Mouse (Mus musculus): ENCODE data around the gene Cd38. TPM values are rescaled to one million over a fixed set of nuclear protein-coding genes. Genes with fewer than 3 reads are reported as not detected.
"Not testable (repeated sequence)": the region's sequence is repeated elsewhere in the genome, so short reads cannot be mapped to it uniquely, and the experiment has no call there.

Gene Cd38
- total RNA-seq, 1 experiment from 2014 or later: 1.2 TPM

GRCm38 (mm10) chr5:43904685-43905084, 36.3 kb downstream of the Cd38 start:
- no peak for ATAC-seq (replicated peaks in 1 of 2; ENCODE audit: insufficient read depth in 1 of 2, low FRiP score in 2 of 2, low TSS enrichment in 1 of 2, low read depth in 1 of 2, poor library complexity in 2 of 2, severe bottlenecking in 2 of 2)

- ATAC-seq (replicated peaks in 1 of 2; ENCODE audit: insufficient read depth in 1 of 2, low FRiP score in 2 of 2, low TSS enrichment in 1 of 2, low read depth in 1 of 2, poor library complexity in 2 of 2, severe bottlenecking in 2 of 2): no peak
These were observed 40.9 kb downstream of the Cd38 start for GRCm38 (mm10) chr5:43909213-43909612.

GRCm38 (mm10) chr5:43910006-43910405, 41.7 kb downstream of the Cd38 start:
- no peak for ATAC-seq (replicated peaks in 1 of 2; ENCODE audit: insufficient read depth in 1 of 2, low FRiP score in 2 of 2, low TSS enrichment in 1 of 2, low read depth in 1 of 2, poor library complexity in 2 of 2, severe bottlenecking in 2 of 2)

- not testable (repeated sequence) for ATAC-seq (replicated peaks in 1 of 2; ENCODE audit: insufficient read depth in 1 of 2, low FRiP score in 2 of 2, low TSS enrichment in 1 of 2, low read depth in 1 of 2, poor library complexity in 2 of 2, severe bottlenecking in 2 of 2)
These were observed 44.5 kb downstream of the Cd38 start, which contains the start of gene Gm7879 for GRCm38 (mm10) chr5:43912844-43913243. Gene Gm7879, plus strand, starts transcription at chr5:43913144.

GRCm38 (mm10) chr5:43915261-43915886, 47.0 kb downstream of the Cd38 start:
- ATAC-seq (replicated peaks in 1 of 2; ENCODE audit: insufficient read depth in 1 of 2, low FRiP score in 2 of 2, low TSS enrichment in 1 of 2, low read depth in 1 of 2, poor library complexity in 2 of 2, severe bottlenecking in 2 of 2): peak in 1 of 2 experiments; percentile 29; a peak in 1 of 4 replicates

- ATAC-seq (replicated peaks in 1 of 2; ENCODE audit: insufficient read depth in 1 of 2, low FRiP score in 2 of 2, low TSS enrichment in 1 of 2, low read depth in 1 of 2, poor library complexity in 2 of 2, severe bottlenecking in 2 of 2): no peak
These were observed 53.5 kb downstream of the Cd38 start for GRCm38 (mm10) chr5:43921877-43922276.

GRCm38 (mm10) chr5:43923933-43924332, 55.6 kb downstream of the Cd38 start:
- ATAC-seq (replicated peaks in 1 of 2; ENCODE audit: insufficient read depth in 1 of 2, low FRiP score in 2 of 2, low TSS enrichment in 1 of 2, low read depth in 1 of 2, poor library complexity in 2 of 2, severe bottlenecking in 2 of 2): peak; percentile 67 to 81

- no peak for ATAC-seq (replicated peaks in 1 of 2; ENCODE audit: insufficient read depth in 1 of 2, low FRiP score in 2 of 2, low TSS enrichment in 1 of 2, low read depth in 1 of 2, poor library complexity in 2 of 2, severe bottlenecking in 2 of 2)
These were observed 59.4 kb downstream of the Cd38 start for GRCm38 (mm10) chr5:43927729-43928128.

GRCm38 (mm10) chr5:43933269-43933668, 64.9 kb downstream of the Cd38 start:
- no peak for ATAC-seq (replicated peaks in 1 of 2; ENCODE audit: insufficient read depth in 1 of 2, low FRiP score in 2 of 2, low TSS enrichment in 1 of 2, low read depth in 1 of 2, poor library complexity in 2 of 2, severe bottlenecking in 2 of 2)

GRCm38 (mm10) chr5:43947330-43947977, 79.1 kb downstream of the Cd38 start:
- ATAC-seq (replicated peaks in 1 of 2; ENCODE audit: insufficient read depth in 1 of 2, low FRiP score in 2 of 2, low TSS enrichment in 1 of 2, low read depth in 1 of 2, poor library complexity in 2 of 2, severe bottlenecking in 2 of 2): peak; percentile 63 to 77

GRCm38 (mm10) chr5:43948111-43948743, 79.9 kb downstream of the Cd38 start:
- peak; percentile 72 to 82 for ATAC-seq (replicated peaks in 1 of 2; ENCODE audit: insufficient read depth in 1 of 2, low FRiP score in 2 of 2, low TSS enrichment in 1 of 2, low read depth in 1 of 2, poor library complexity in 2 of 2, severe bottlenecking in 2 of 2)

GRCm38 (mm10) chr5:43948748-43949275, 80.5 kb downstream of the Cd38 start:
- ATAC-seq (replicated peaks in 1 of 2; ENCODE audit: insufficient read depth in 1 of 2, low FRiP score in 2 of 2, low TSS enrichment in 1 of 2, low read depth in 1 of 2, poor library complexity in 2 of 2, severe bottlenecking in 2 of 2): peak; percentile 12 to 23

GRCm38 (mm10) chr5:43953241-43953640, 84.9 kb downstream of the Cd38 start:
- no peak for ATAC-seq (replicated peaks in 1 of 2; ENCODE audit: insufficient read depth in 1 of 2, low FRiP score in 2 of 2, low TSS enrichment in 1 of 2, low read depth in 1 of 2, poor library complexity in 2 of 2, severe bottlenecking in 2 of 2)

GRCm38 (mm10) chr5:43959884-43960440, 91.6 kb downstream of the Cd38 start:
- no peak for ATAC-seq (replicated peaks in 1 of 2; ENCODE audit: insufficient read depth in 1 of 2, low FRiP score in 2 of 2, low TSS enrichment in 1 of 2, low read depth in 1 of 2, poor library complexity in 2 of 2, severe bottlenecking in 2 of 2)

GRCm38 (mm10) chr5:43961056-43961455, 92.7 kb downstream of the Cd38 start:
- ATAC-seq (replicated peaks in 1 of 2; ENCODE audit: insufficient read depth in 1 of 2, low FRiP score in 2 of 2, low TSS enrichment in 1 of 2, low read depth in 1 of 2, poor library complexity in 2 of 2, severe bottlenecking in 2 of 2): no peak
